Mouse (Mus musculus): ENCODE data around the gene Orc4. TPM values are rescaled to one million over a fixed set of nuclear protein-coding genes. Genes with fewer than 3 reads are reported as not detected.
"Not testable (repeated sequence)": the region's sequence is repeated elsewhere in the genome, so short reads cannot be mapped to it uniquely, and the experiment has no call there.

The Orc4 gene
- 10 to 100 TPM; 59.4 to 62.8 TPM for total RNA-seq (2021)
- long read RNA-seq, experiment 1, full-length matches to known transcripts = 15 of 23 reads
- long read RNA-seq, experiment 1, partial matches to known transcripts = 1 of 23 reads
- long read RNA-seq, experiment 1, other reads (novel, unspliced or antisense) = 7 of 23 reads
- long read RNA-seq, experiment 2, full-length matches to known transcripts = 23 of 46 reads
- long read RNA-seq, experiment 2, partial matches to known transcripts = 0 of 46 reads
- long read RNA-seq, experiment 2, other reads (novel, unspliced or antisense) = 23 of 46 reads

DNA sequence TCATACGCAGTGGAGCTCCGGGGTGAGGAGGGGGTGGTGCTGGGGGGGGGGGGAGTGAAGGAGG is at the start of gene Orc4:
Orc4 (minus strand) TSS at position 26 of the 64 bp plus-strand sequence.
- no peak for DNase-seq (ENCODE audit: low spot score in 2 of 2)

GRCm38 (mm10) chr2:48990322-48990721 is 40.2 kb upstream of the Orc4 start:
- no peak for DNase-seq (ENCODE audit: low spot score in 2 of 2)

DNA sequence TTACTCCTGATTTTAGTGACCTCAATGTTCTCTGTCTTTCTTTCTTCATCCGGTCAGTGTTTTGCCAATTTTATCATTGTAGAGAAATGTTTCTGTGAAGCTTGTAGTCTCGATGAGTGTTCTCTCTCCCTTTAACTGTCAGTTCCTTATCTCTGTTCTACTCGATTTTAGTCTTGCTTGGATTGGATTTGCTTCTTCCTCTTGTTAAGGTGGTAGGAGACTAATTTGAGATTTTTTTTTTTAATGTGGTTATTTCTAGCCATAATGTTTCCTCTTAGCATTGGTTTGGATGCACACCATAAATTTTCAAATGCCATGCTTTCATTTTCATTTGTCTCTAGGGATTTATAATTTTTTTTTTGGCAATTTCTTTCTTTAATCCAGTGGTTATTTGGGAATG is 28.8 kb upstream of the Orc4 start:
- DNase-seq (ENCODE audit: low spot score in 2 of 2) = no peak

- no peak for DNase-seq (ENCODE audit: low spot score in 2 of 2)
Measured at GRCm38 (mm10) chr2:48956591-48956990, 6.5 kb upstream of the Orc4 start.

DNA sequence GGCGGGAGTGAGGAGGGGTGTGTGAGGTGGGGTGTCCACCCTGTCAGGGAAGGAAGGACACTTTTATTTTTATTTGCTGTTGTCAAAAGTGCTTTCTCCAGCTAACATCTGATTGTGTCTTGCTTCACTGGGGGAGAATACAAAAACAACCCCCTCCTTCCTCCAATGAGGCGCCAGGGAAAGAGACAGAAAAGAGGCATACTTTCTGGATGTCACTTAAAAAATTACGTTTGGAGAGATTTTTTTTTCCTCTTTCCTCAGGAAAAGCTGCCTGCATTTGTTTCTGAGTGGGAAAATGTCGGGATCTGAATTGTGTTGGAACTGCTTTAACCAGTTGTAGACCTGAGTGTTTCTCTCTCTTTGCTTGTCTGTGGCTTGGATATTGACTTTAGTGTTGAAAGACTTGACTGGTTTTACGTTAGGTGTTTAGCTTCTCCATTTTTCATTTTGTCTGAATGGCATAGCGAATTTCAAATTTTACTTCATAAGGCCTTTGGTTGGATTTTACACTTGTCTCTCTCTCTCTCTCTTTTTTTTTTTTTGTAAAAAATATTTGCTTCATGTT is 321 bp upstream of the Orc4 start:
- DNase-seq (ENCODE audit: low spot score in 2 of 2) = no peak

DNA sequence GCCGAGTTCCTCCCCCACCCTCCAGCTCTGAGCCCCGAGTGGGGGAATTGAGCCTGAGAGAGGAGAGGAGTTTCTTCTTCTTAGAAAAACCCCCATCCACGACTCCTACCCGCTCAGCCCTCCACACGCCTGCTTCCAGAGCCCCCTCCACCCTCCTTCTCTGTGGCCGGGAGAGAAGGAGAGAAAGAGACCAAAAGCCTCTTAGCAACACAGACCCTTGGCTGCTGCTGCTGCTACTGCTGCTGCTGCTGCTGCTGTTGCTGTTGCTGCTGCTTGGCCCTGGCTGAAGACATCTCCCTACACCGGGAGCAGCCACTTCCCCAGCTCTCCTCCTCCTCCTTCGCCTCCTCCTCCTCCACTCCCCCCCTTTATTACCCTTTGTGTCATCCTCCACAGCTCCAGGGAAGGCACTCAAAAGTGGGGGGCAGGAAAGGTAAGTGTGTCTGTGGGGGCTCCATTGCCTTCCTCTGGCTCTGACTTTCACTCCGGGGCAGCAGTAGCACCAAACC is 280 bp downstream of the Orc4 start:
- DNase-seq (ENCODE audit: low spot score in 2 of 2) = peak in 1 of 2 experiments; percentile 6

DNA sequence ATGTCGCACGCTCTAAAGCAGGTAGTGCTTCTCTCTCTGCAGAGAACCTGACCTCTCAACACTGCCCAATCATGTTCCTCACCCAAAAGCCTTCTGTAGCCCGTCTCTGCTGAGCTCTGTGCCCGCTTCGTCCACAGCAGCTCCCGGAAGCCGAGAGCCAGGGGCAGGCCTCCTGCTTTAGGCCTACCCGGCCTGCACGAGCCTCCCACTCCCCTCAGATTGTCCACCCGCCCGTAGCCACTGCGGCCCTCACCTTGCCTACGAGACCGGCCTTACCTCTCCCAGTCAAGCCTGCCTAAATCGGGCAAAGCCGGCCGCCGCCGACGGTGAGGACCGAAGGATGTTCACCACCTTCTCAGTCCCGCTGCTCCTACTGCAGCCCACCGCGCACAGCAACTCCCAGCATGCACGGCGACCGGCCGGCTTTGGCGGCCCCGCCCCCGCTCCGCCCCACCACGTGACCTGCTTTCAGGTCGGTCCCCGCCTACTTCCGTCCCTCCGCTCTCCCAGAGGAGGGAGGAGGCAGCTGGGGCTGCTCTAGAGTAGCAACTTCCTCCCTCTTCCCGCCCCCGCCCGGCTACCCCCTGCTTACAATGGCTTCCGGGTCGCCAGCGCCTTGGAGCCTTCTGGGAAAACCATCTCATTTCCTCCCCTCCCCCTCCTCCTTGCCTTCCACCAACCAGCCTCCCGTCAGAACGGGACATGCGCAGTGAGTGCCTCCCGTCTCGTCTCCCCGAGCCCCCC is 1.1 kb downstream of the Orc4 start, which contains the start of gene Mbd5:
Mbd5 (plus strand) TSS at position 668 of the 744 bp plus-strand sequence.
- DNase-seq (ENCODE audit: low spot score in 2 of 2) = peak; percentile 96 to 98

DNA sequence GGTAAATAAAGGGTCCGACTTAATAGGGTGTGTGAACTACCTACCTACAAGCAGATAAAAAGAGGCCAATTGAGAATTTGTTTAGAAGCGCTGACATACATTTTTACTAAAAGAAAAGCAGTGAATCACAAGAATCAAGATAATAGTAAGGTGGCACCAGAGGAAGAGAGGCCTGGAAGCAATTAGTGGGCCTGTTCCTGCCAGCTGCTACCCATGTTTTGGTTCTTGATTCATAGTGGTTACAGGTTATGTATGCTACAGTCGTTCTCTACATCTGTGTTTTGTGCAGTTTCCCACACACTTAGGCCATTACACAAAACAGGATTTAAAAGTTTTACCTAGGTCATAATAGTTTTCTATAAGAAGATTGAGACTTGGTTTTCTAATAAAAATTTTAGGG is 2.3 kb downstream of the Orc4 start:
- DNase-seq (ENCODE audit: low spot score in 2 of 2) = no peak

DNA sequence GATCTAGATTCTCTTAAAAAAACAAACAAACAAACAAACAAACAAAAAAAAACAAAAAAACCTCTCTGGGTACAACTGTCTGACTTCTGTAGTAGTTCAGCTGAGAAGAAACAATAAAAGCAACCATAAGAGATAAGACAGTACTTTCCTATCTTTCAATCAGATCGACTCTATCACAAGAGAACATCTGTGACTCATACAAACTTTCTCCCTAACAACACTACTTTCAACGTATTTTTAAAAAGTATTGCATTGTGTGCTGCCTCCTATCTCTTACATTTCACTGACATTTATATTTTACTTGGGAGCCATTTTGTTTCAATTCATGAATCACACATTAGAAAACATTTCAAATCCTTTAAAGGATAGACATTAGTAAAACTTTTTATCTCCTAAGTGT is 15.0 kb downstream of the Orc4 start:
- no peak for DNase-seq (ENCODE audit: low spot score in 2 of 2)

- no peak for DNase-seq (ENCODE audit: low spot score in 2 of 2)
Measured at GRCm38 (mm10) chr2:48915832-48916231, 34.2 kb downstream of the Orc4 start.

DNA sequence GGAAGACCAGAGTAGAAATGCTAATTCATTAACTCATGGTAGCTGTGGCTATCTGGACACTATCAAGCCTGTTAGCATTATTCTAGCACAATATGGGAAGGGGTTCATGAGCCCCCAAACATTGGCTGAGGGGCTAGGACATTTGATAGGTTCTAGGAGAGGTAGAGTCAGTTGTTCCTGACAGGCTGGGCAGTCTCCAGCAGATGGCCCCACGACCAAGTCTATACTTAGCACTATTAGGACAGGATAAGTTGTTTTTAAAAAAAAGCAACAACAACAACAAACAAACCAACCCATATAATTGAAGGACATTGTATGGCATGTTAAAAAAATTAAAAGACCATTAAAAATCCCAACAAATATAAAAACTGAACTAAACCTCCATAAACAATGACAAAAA is 35.9 kb downstream of the Orc4 start:
- DNase-seq (ENCODE audit: low spot score in 2 of 2) = no peak

DNA sequence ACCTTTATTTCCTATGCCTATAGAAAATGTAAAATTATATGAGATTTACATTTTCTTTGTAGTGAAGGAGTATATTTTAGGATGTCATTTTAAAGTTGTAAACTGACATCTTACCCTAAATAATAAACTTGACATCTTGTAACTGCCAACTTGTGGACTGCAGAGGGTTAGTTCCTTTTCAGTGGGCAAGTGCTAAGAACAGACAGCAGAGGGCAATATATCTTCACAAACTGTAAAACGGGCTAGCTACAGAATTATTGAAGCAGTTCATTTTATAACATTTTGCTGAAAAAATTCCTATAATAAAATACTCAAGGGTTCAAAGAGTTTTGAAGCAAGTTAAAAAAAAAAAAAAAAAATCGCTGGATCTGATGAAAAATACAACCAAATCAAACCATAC is 41.2 kb downstream of the Orc4 start:
- no peak for DNase-seq (ENCODE audit: low spot score in 2 of 2)

DNA sequence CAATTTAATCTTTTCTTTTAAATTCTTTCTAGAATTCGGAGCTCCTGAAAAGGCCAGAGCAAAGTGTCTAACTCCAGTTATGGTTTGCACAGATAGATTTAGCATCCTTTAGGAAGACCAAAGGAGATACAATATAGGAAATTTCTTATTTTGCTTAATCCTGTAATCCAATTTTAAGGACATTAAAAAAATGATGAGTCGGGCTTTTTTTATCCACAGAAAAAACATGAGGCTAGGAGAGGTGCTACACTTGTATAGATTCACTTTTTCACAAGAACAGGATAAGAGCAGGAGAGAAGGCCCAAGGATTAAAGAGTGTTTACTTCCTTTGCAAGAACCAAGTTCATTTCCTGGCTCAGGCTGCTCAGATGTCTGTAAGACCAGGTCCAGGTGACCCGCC is 54.9 kb downstream of the Orc4 start:
- no peak for DNase-seq (ENCODE audit: low spot score in 2 of 2)

DNA sequence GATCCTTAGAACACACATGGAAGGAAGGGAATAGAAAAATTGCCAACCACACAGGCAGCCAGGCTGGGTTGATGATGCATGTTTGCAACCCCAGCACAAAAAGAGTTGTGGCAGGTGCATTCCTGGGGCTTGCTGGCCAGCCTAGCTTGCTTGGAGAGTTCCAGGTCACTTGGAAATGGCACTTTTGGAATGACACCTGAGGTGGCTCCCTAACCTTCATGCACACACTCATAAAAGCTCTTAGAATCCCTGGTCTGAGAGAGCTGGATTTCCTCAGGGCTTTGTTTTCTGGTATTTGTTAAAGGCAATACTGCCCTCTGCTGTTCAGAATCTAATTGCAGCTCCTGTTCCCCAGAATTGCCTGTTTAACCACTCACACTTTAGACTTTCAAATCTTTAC is 64.1 kb downstream of the Orc4 start:
- DNase-seq (ENCODE audit: low spot score in 2 of 2) = peak in 1 of 2 experiments; percentile 17

GRCm38 (mm10) chr2:48868199-48868913 is 81.7 kb downstream of the Orc4 start:
- DNase-seq (ENCODE audit: low spot score in 2 of 2) = no peak

DNA sequence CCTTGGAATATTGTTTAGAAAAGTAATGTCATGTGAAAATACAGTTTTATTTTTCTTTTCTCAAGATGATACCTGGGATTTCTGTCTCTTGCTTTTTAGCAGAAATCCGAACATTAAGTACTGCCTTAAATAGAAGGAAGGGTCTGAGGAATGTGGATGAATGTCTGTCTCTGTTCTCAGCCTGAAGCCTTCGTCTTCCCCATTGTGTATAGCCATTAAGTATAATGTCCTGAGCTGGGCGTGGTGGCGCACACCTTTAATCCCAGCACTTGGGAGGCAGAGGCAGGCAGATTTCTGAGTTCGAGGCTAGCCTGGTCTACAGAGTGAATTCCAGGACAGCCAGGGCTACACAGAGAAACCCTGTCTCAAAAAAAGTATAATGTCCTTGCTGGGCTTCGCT is 84.5 kb downstream of the Orc4 start:
- not testable (repeated sequence) for DNase-seq (ENCODE audit: low spot score in 2 of 2)

Other genes starting within 250 kb of the Orc4 start
- 10 to 100 TPM; 24.7 to 25.3 TPM for gene Acvr2a, start 136.2 kb downstream of the Orc4 start, total RNA-seq (2021)
- 10 to 100 TPM; 59.8 to 60.9 TPM for gene Mbd5, start 769 bp downstream of the Orc4 start, total RNA-seq (2021)